Mouse (Mus musculus): ENCODE measurements around the gene Gm38119. TPM values are rescaled to one million over a fixed set of nuclear protein-coding genes. Genes with fewer than 3 reads are reported as not detected.

The Gm38119 gene
- not detected for total RNA-seq (2021)
- long read RNA-seq, experiment 1: 0 reads
- long read RNA-seq, experiment 2: 0 reads

- DNase-seq (ENCODE audit: low spot score in 2 of 2): no peak
Measured at GRCm38 (mm10) chr3:92738996-92739395, at the start of gene Gm38119. Gene Gm38119 (minus strand): TSS chr3:92739096.

GRCm38 (mm10) chr3:92778799-92779198, 39.9 kb upstream of the Gm38119 start, which contains the start of gene Lce1i:
Gene Lce1i (minus strand): TSS chr3:92778899.
- DNase-seq (ENCODE audit: low spot score in 2 of 2): no peak

- no peak for DNase-seq (ENCODE audit: low spot score in 2 of 2)
Measured at GRCm38 (mm10) chr3:92771573-92771972, 32.7 kb upstream of the Gm38119 start.

- DNase-seq (ENCODE audit: low spot score in 2 of 2): no peak
Measured at GRCm38 (mm10) chr3:92764965-92765364, 26.1 kb upstream of the Gm38119 start, which contains the start of gene Lce1h. Gene Lce1h (minus strand): TSS chr3:92765065.

GRCm38 (mm10) chr3:92753197-92753596, 14.3 kb upstream of the Gm38119 start:
- DNase-seq (ENCODE audit: low spot score in 2 of 2): no peak

GRCm38 (mm10) chr3:92752238-92752637, 13.3 kb upstream of the Gm38119 start, which contains the start of gene Lce1g:
Gene Lce1g (minus strand): TSS chr3:92752338.
- no peak for DNase-seq (ENCODE audit: low spot score in 2 of 2)

- no peak for DNase-seq (ENCODE audit: low spot score in 2 of 2)
Measured at GRCm38 (mm10) chr3:92722631-92723030, 16.3 kb downstream of the Gm38119 start.

- no peak for DNase-seq (ENCODE audit: low spot score in 2 of 2)
Measured at GRCm38 (mm10) chr3:92720250-92720649, 18.6 kb downstream of the Gm38119 start, which contains the start of gene Lce1f. Gene Lce1f (minus strand): TSS chr3:92720350.

- no peak for DNase-seq (ENCODE audit: low spot score in 2 of 2)
Measured at GRCm38 (mm10) chr3:92715122-92715521, 23.8 kb downstream of the Gm38119 start.

- DNase-seq (ENCODE audit: low spot score in 2 of 2): no peak
Measured at GRCm38 (mm10) chr3:92708974-92709373, 29.9 kb downstream of the Gm38119 start, which contains the start of gene Lce1e. Gene Lce1e (minus strand): TSS chr3:92709074.

GRCm38 (mm10) chr3:92694613-92695012, 44.3 kb downstream of the Gm38119 start:
- no peak for DNase-seq (ENCODE audit: low spot score in 2 of 2)

GRCm38 (mm10) chr3:92691688-92692087, 47.2 kb downstream of the Gm38119 start:
- DNase-seq (ENCODE audit: low spot score in 2 of 2): no peak

- DNase-seq (ENCODE audit: low spot score in 2 of 2): peak in 1 of 2 experiments; percentile 2
Measured at GRCm38 (mm10) chr3:92689154-92689553, 49.7 kb downstream of the Gm38119 start.

Other genes with a start within 250 kb of the Gm38119 start
- not detected for gene Sprr4, start 238.6 kb downstream of the Gm38119 start, total RNA-seq (2021)
- gene 2310046K23Rik, start 204.6 kb downstream of the Gm38119 start, total RNA-seq (2021): not detected
- gene Ivl, start 165.4 kb downstream of the Gm38119 start, total RNA-seq (2021): not detected
- not detected for gene Smcp, start 150.1 kb downstream of the Gm38119 start, total RNA-seq (2021)
- not detected for gene 2210017I01Rik, start 131.6 kb downstream of the Gm38119 start, total RNA-seq (2021)
- gene Lce6a, start 117.4 kb downstream of the Gm38119 start, total RNA-seq (2021): not detected
- gene Lce1a1, start 90.8 kb downstream of the Gm38119 start, total RNA-seq (2021): not detected
- gene Lce1b, start 82.2 kb downstream of the Gm38119 start, total RNA-seq (2021): not detected
- gene Lce1a2, start 68.8 kb downstream of the Gm38119 start, total RNA-seq (2021): not detected
- not detected for gene Lce1c, start 59.8 kb downstream of the Gm38119 start, total RNA-seq (2021)
- gene Lce1d, start 51.9 kb downstream of the Gm38119 start, total RNA-seq (2021): not detected
- gene Lce1e, start 30.0 kb downstream of the Gm38119 start, total RNA-seq (2021): not detected
- not detected for gene Lce1f, start 18.7 kb downstream of the Gm38119 start, total RNA-seq (2021)
- gene Lce1g, start 13.2 kb upstream of the Gm38119 start, total RNA-seq (2021): not detected
- gene Lce1h, start 26.0 kb upstream of the Gm38119 start, total RNA-seq (2021): not detected
- not detected for gene Lce1i, start 39.8 kb upstream of the Gm38119 start, total RNA-seq (2021)
- gene Lce1j, start 51.4 kb upstream of the Gm38119 start, total RNA-seq (2021): not detected
- not detected for gene Lce1k, start 68.8 kb upstream of the Gm38119 start, total RNA-seq (2021)
- gene Kprp, start 88.2 kb upstream of the Gm38119 start, total RNA-seq (2021): not detected
- not detected for gene Lce1l, start 112.2 kb upstream of the Gm38119 start, total RNA-seq (2021)
- gene 2310050C09Rik, start 131.1 kb upstream of the Gm38119 start, total RNA-seq (2021): not detected
- not detected for gene Lce3a, start 187.1 kb upstream of the Gm38119 start, total RNA-seq (2021)
- not detected for gene Lce3b, start 193.9 kb upstream of the Gm38119 start, total RNA-seq (2021)
- gene Lce3c, start 205.4 kb upstream of the Gm38119 start, total RNA-seq (2021): not detected
- gene Lce3d, start 218.3 kb upstream of the Gm38119 start, total RNA-seq (2021): not detected
- not detected for gene Lce3e, start 228.0 kb upstream of the Gm38119 start, total RNA-seq (2021)

All from layer of hippocampus, postnatal 14 days (tissue).